Mouse (Mus musculus) cerebellum, postnatal 25 days (tissue): ENCODE results near the gene Slc25a12.
"Not testable (repeated sequence)": the region's sequence is repeated elsewhere in the genome, so short reads cannot be mapped to it uniquely, and the experiment has no call there.

Source experiments
- DNase-seq, 2 experiments: peaks; one replicate each; pipeline ENCODE4 v3.0.0; 2021; ENCODE audit warnings: mixed read lengths in 2 of 2

Slc25a12 gene

DNA sequence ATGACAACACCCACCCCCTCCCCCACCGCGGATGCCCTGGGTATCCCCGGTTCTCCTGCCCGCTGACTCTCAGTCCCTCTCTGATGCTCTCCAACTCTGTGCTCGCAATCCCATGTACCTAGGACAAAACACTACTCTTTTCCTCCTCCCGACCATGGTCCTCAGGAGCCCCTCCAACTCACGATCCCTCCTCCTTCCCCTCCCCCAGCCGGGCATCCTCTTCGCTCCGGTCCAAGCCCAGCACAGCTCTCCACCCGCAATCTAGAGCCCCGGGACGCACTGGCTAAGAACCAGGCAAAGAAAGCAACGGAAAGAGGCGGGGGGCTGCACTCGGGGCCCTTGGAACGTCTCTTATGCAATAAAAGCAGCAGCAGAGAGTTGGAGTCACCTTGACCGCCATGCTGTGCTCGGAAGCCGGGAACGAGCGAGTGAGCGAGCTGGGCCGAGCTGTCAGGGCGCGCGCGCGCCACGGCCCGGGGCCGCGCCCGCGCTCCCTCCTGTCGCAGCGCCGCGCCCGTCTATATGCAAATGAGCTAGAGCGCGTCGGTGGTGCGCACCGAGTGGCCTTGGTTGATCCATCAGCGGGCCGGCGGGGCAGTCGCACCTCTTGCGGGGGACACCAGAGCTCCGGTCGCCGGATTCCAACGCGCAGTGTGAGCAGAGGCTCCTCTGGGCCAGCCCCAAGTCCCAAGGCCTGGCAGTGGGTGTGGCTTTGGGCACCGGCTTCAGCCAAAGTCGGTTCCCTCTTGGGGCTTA, at the start of gene Slc25a12:
Gene Slc25a12, minus strand, starts transcription at position 625 of the 756 bp plus-strand sequence.
- DNase-seq: peak; percentile 89

DNA sequence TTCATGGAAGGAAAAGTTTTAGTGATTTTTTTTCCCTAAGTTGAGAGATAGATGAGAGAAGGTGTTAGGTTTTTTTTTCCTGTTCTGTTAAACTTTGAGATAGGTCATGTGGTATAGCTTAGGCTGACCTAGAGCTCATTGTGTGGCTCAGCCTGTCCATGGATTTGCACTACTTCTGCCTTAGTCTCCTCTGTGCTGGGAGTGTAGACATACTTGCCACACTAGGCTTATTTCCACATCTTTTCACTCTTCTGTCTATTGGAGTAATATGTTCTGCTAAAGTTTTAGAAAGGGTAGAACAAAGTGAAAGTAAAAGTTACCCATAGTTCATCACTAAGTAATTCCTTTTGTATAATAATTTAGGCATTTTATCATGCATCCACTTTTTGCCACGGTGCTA, 38.1 kb upstream of the Slc25a12 start:
- DNase-seq: no peak

DNA sequence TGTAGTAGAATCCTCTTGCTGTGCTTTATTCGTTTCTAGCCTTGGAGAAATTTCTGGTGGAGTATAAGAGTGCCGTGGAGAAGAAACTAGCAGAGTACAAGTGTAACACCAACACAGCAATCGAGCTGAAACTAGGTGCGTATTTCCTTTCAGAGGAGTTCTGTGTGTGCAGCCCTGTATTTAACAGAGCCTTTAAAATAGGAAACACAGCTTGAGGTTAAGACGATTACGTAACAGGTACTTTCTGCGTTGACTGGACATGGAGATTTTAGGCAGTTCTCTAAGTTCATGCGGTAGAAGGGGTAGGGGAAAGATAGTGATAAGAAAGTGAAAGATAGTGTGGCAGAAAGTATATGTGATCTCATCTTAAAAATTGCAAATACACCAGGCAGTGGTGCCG, 22.3 kb upstream of the Slc25a12 start:
- no peak for DNase-seq

DNA sequence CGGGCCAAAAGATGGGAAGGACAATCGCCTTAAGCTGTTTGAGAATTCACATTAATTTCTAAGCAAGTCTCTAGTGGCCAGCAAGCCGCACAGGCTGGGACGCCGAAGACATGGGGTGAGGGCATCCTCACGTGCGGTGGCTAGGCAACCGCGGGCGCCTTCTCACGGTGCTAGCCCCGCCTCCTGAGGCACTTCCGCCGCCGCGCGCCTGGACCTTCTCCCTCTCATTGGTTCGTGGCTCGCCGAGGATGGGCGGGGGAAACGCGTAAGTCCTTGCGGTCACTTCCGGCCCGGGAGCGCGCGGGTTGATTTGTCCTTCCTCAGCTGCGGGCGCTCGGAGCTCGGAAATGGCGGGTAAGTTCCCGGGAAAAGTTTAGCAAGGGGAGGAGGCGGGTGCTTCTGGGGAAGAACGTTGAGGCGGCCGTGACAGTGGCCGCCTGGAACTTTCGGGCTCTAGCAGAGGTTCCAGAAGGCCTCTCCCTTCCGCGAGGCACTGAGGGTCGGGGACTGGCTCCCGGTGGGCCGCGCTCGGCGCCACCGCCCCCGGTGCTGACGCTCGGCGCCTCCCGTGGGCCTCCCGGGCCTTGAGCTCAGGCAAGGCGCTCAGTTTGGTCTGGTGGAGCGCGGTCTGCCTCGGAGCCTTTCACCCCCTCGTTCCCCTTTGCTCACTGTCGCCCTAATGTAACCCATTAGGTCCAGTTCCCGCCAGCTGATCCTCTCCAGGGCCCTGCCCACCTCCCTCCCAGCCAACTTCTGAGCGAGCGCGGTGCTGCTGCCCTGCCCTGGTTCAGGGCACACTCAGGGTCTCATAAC, 21.6 kb upstream of the Slc25a12 start, which contains the start of gene Hat1:
Gene Hat1, plus strand, starts transcription at position 8 of the 813 bp plus-strand sequence.
- peak; percentile 94 to 97 for DNase-seq

DNA sequence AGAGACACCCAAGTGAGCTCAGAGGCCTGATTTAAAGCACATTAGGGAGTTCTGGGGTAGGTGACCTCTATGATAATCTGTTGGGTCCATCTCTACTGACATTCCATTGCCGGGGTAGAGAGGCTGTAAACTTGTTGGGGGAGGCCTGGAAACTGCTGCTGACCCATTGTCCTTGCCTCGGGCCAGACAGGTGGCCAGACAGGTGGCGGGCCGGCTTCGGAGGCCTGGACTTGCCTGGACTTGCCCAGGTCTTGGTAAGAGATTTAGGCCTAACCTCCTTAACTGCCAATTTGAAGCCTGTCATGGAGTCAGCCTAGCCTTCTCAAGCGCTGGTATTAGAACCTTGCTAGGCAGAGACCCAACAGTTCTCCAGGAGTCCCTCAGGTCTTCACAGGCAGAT, 20.2 kb upstream of the Slc25a12 start:
- DNase-seq: peak in 1 of 2 experiments; percentile 11

DNA sequence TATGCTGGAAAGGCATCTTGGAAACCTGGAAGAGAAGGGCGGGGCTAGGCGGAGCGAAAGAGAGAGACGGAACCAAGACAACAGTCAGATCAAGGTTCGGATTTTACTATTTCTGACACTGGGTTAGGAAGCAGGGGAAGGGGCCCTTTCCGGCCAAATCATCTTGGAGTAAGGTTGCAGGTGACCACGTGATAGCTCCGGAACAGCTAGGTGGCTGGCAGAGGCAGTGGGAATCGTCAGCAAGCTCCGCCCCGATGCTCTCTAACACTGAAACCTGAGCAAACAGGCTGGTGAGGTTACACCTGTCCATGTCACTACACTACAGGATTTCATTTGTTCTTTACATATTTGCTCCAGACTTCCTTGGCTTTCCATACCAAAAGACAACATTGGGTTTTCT, 16.3 kb upstream of the Slc25a12 start:
- DNase-seq: no peak

DNA sequence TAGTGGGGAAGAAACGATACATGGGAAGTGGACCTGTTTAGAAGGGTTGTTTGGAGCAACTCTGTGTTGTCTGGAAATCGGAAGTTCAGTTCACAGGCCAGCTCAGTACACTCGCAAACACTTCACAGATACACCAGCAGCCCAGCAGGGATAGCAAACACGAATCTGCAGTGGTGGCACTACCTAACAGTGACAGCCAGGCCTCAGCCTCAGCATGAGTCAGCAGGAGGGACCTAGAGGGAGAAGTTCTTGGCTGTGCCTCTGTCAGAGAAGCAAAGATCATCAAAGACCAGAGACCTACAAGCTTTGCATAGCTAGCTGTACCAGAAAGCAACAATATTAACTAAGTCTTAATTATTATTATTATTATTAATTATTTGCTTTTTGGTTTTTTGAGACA, 14.4 kb upstream of the Slc25a12 start:
- DNase-seq: no peak

DNA sequence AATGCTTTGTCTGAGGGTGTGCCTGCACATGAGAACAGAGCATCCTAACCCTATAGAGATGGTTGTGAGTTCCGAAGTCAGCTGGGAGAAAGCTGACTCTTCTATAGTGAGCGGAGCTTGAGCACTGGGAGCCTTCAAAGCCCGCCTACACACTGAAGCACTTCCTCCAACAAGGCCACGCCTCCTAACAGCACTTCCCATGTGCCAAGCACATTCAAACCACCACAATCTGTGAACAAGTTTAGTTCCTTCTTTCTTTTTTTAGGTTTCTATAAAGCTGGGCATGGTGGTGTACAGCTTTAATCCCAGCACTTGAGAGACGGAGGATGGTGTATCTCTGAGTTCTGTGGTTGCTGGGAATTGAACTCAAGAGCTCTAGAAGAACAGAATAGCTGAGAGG, 9.9 kb upstream of the Slc25a12 start:
- DNase-seq: no peak

DNA sequence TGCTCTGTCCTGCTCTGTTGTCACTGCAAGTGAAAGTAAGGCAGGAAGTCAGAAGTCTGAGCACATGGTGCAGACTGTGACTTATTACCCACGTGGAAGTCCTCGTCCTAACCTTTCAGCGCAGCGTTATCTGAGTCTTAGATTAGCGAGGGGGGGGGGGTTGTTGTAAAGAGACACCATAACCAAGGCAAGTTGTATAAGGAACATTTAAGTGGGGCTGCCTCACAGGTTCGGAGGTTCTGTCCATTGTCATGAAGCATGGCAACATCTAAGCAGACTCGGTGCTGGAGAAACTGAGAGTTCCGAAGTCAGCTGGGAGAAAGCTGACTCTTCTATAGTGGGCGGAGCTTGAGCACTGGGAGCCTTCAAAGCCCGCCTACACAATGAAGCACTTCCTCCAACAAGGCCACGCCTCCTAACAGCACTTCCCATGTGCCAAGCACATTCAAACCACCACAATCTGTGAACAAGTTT, 8.9 kb upstream of the Slc25a12 start:
- no peak for DNase-seq

DNA sequence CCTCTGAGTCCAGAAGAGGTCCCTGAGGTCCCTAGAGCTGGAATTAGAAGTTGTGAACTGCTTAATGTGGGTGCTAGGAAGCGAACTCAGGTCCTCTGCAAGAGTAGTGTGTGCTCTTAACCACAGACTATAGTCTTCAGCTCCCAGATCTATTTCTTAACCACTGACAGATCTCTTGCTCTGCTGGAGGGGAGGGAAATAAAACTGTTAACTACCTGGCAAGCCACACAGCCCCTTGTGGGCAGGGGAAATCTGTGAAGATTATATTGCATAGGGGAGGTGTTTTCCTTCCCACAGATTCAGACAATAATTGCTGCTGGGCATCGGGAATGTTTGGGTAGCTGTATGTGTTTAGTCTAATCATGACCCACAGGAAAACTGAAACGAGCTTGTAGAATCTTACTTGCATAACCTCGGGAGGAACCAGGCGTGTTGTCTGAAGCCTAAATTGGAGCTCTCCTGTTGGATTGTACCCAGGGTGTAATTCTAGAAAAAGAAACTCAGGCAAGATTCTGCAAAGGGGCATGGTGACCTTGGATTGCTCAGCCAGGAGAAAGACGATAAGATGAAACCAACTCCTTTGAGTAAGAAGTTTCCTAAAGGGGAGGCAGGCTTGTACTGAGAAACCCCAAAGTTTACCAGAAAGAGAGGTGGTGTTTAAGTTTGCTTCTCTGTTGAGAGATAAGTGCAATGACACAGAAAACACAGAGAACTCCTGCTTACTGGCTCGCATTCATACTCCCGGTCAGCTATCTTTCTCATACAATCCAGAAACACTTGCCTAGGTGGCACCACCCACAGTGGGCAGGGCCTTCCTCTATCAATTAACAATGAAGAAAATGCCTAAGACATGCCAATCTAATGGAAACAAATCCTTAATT, 7.0 kb upstream of the Slc25a12 start:
- DNase-seq: no peak

DNA sequence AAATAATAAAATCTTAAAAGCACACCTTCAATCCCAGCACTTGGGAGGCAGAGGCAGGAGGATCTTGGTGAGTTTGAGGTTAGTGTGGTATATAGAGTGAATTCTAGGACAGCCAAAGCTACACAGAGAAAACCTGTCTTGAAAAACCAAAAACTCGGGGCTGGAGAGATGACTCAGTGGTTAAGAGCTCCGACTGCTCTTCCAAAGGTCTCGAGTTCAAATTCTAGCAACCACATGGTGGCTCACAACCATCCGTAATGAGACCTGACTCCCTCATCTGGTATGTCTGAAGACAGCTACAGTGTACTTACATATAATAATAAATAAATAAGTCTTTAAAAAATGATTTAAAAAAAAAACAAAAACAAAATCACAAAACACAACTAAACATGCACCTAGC, 4.7 kb upstream of the Slc25a12 start:
- not testable (repeated sequence) for DNase-seq

DNA sequence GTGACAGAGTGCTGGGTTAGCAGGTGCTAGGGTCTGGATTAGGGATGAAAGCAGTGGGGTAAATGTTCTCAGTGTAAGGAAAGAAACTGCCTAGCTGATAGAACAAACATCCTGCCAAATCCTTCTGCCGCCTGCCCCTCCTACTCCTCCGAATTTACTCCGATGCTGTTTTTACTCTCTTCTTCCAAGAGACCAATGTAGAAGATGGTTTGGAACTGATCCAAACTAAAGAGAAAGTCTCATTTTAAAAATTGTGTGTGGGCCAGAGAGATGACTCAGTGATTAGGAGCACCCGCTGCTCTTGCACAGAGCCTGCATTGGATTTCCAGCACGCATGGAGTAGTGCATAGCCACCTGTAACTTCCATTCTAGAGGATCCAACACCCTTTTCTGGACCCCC, 4.2 kb upstream of the Slc25a12 start:
- DNase-seq: no peak

DNA sequence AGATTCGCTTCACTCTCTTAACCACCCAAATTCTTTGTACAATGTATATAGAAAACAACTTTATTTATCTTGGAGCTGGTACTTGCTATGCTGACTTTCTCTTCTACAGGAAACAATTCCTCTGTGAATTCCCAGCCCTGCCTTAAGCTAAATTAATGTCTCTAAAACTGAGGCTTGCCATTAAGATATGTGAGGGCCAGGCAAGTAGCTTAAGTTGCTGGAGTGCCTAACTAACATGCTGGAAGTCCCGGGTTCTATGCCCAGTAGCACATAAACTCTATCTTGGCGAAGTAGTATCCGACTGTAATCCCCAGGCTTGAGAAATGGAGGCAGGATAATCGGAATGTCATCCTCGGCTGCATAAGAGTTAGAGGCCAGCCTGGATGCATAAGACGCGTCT, 537 bp upstream of the Slc25a12 start:
- no peak for DNase-seq

DNA sequence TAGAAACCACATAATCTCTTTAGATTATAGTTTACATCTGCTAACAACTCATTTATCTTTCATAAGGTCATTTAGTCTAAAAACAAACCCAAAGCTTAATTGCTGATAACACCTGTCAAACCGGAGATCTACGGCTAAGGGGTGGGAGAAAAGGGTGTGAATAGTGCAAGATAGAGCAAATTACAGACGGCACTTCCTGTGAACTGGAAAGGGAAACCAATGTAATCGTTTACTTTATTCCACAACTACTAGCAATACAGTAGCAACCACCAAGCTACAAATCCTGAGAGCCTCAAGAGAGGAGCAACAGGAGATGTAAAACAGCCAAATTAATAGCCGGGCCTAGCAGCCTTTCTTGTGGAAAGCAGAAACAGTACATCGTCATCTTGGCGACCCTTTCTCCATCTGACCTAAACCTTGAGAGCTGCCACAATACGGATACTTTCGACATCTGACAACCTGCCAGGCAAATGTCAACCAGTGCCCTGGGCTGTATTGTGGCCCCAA, 878 bp downstream of the Slc25a12 start:
- DNase-seq: no peak

DNA sequence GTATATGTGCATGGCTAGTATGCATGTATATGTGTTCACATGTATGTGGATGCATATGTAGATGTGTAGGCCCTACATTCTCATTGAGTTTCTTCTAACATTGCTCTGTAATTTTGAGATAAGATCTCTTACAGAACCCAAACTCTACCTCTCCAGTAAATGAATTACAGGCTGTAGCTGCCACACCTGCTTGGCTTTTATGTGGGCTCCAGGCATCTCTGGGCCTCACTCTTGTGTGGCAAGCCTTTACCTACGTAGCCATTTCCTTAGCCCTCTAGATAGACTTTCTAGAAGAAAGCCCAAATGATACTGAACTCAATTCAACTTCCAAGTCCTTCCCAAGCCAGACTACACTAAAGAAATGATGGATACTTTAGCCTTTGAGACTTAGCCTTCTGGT, 7.4 kb downstream of the Slc25a12 start:
- no peak for DNase-seq

DNA sequence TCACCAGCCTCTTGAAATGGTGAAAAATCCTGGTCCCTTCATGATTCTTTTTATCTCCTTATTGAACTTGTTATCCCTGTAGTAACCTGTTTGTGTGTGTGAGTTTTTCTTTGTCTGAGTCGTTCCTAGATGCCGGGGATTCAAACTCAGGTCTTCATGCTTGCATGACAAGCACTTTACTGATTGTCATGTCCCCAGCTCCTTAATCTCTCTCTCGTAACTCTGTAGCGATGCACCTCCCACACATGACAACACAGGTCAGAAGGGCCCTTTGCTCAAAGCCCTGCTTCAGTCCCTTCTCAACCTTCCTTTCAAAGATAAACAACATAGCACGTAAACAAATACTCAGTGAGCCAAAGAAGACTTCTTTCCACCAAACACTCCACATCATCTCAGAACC, 9.2 kb downstream of the Slc25a12 start:
- no peak for DNase-seq

DNA sequence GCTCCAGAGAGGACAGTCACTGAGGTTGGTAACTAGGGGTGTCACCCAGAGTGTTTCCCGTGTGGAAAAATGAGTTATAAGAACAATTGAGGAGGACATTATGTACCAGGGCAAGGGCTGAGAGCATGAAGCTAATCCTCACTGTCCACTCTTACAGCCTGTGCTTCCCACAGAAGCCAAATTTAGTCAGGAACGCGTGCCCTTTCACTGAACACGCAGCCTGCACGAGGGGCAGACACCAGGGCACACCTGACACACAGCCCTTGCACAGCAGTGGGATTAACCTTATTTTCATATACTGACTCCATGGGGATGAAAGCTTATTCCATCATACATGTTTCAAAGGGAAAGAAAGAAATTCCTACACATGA, 13.5 kb downstream of the Slc25a12 start:
- DNase-seq: no peak

DNA sequence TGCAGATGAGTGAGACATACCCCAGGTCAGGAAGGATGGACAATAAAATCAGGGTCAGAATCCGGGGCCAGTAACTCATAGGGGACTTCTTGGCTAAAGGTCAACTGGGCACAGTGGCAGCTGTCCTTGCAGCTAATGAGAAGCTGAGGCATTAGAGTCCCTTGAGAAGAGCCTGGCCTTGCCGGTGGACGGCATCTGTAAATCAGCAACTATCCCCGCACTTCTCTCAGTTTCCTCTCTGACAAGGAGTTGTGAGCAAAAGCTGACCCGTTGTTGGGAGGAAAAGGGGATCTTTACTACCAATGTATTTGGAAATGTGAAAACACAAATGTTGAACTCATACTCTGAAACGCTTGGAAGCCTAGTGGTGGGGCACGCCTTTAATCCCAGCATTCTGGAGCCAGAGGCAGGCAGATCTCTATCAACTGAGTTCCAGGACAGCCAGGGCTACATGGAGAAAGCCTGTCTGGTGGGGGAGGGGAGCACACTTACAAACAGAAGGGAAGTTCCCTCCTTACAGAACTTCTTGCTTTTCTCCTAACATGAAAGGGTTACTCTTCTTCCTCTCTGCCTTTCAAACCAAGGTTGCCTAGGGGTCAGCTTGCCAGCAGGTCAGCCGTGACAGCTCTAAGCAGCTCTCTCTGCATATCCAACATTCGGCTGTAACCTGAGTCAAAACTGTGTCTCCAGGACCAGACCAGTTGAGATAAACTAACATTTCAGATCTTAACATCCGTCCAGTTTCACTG, 14.1 kb downstream of the Slc25a12 start:
- no peak for DNase-seq

DNA sequence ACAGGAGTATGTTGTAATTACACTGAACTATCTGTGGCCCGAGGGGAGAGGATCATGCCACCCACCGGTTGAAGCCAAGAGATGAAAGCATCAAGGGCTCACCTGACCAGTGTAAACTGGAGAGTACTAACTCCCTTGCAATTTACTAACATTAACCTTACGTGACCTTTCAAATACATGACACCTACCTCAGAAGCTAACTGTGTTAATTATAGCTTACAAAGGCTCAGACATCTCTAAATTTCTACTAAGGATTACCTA, 15.9 kb downstream of the Slc25a12 start:
- no peak for DNase-seq

DNA sequence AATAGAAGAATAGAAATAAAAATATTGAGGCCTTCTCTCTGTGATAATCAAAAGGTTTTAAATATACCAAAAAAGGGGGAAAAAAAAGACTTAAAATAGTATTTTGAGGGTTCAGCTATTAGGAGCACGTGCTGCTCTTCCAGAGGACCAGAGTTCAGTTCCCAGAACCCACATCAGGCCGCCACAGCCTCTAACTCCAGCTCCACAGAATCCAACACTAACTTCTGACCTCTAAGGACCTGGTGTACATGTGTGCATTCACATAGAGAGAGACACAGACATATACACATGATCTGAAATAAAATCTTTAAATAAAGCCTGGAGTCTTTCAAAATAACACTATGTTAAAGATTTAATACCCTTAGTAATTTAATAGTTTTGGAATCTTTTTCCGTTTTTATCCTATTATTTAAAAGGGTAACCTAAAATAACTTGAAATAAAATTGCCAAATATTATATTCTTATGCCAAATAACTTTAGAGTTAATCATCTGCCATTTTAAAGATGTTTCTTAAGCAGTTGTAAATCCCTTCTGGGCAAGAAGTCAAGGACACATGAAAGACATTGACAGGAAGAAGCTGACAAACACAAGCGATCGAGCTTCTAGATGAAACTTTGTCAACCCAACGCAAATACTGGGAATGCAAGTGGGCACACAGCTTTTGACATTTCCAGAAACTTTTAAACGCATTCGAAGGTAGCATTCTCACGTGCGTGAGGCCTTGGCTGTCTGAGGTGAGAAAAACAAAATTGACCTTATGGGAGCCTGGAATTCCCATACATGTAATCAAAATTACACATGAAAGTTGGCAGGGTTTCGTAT, 16.4 kb downstream of the Slc25a12 start:
- no peak for DNase-seq

DNA sequence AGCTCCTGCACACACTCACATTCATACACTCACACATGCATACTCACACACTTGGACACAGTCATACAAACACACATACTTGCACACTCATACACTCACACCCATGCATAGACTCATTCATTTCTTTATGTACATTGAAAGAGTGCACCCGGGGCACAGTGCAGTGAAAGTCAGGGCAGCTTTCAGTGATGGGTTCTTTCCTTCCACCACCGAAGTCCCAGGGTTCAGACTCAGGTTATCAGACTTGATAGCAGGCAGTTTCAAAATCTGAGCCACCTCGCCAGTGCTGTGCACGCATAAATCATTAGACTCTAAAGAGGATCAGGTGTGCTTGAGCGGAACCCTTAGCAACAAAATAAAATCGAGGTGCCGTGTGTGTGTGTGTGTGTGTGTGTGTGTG, 17.4 kb downstream of the Slc25a12 start:
- no peak for DNase-seq

DNA sequence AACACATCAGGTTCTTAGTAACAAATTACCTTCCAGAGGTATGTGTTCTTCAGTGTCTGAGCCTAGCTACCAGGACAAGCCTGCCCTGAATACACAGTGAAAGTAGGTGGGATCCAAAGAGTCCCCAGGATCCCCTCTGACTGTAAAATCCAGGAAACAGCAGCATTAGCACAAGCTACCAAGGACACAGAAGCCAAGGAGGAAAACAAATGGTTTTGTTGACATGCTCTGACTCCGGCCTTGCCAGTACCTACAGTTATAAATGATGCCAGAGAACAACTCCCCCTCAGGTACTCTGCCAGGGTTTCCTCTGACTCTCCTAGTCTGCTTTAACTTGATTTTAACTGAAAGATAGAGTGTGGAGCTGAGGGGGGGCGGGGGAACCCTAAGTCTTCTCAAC, 18.0 kb downstream of the Slc25a12 start:
- no peak for DNase-seq
